Mouse (Mus musculus): Measurements from ENCODE around the gene Gm45837. TPM values are rescaled to one million over a fixed set of nuclear protein-coding genes. Genes with fewer than 3 reads are reported as not detected.

Gm45837 gene
- total and polyA plus RNA-seq, 3 experiments, result 1.2 TPM; not detected in 2

GRCm38 (mm10) chr7:101462327-101463068, 51.8 kb downstream of the Gm45837 start:
- Histone ChIP-seq H3K4me3 (ENCODE audit: control insufficient read depth in 1 of 2, insufficient read depth in 1 of 2, low read depth in 2 of 2, low read length in 2 of 2) (no peak overlapping the region), H3K9me3 (replicated peaks; ENCODE audit: insufficient read depth, low read length) (no peaks in the 10 kb centered on the region), H3K36me3 (ENCODE audit: control insufficient read depth in 1 of 2, insufficient read depth in 2 of 2, low read length in 2 of 2) (no peaks in the 10 kb centered on the region), H3K27ac (ENCODE audit: control insufficient read depth, low read depth, low read length) (no peak overlapping the region), H3K9ac (ENCODE audit: control insufficient read depth, low read depth, low read length, poor library complexity, severe bottlenecking) (no peak overlapping the region), H3K27me3 (ENCODE audit: control insufficient read depth in 1 of 2, insufficient read depth in 2 of 2, low read length in 2 of 2) (peaks cover 0 to 1% of the 10 kb centered on the region in 2 experiments; a peak in 2 of 4 replicates), H3K4me1 (ENCODE audit: control insufficient read depth in 1 of 2, insufficient read depth in 2 of 2, low read length in 2 of 2) (no peaks in the 10 kb centered on the region), H3K79me2 (ENCODE audit: control insufficient read depth, insufficient read depth, low read length, poor library complexity) (no peaks in the 10 kb centered on the region)
- no peak for DNase-seq (ENCODE audit: low read depth, low spot score)
- TF ChIP-seq POLR2AphosphoS5 (IDR thresholded peaks at IDR 0.05; ENCODE audit: borderline replicate concordance, low read depth, low read length) (no peak), CTCF (IDR thresholded peaks at IDR 0.05 in 2 of 3, conservative IDR thresholded peaks at IDR 0.05 in 1 of 3; ENCODE audit: control insufficient read depth in 1 of 3, insufficient read depth in 1 of 3, low read depth in 2 of 3, low read length in 3 of 3, poor library complexity in 1 of 3, severe bottlenecking in 1 of 3) (no peak)

GRCm38 (mm10) chr7:101463665-101464271, 53.1 kb downstream of the Gm45837 start:
- Histone ChIP-seq H3K27me3 (ENCODE audit: control insufficient read depth in 1 of 2, insufficient read depth in 2 of 2, low read length in 2 of 2) (peaks cover 0 to 3% of the 10 kb centered on the region in 2 experiments; a peak in 2 of 4 replicates), H3K9ac (ENCODE audit: control insufficient read depth, low read depth, low read length, poor library complexity, severe bottlenecking) (no peak overlapping the region), H3K9me3 (replicated peaks; ENCODE audit: insufficient read depth, low read length) (no peaks in the 10 kb centered on the region), H3K4me1 (ENCODE audit: control insufficient read depth in 1 of 2, insufficient read depth in 2 of 2, low read length in 2 of 2) (no peaks in the 10 kb centered on the region), H3K36me3 (ENCODE audit: control insufficient read depth in 1 of 2, insufficient read depth in 2 of 2, low read length in 2 of 2) (no peaks in the 10 kb centered on the region), H3K27ac (ENCODE audit: control insufficient read depth, low read depth, low read length) (no peak overlapping the region), H3K4me3 (ENCODE audit: control insufficient read depth in 1 of 2, insufficient read depth in 1 of 2, low read depth in 2 of 2, low read length in 2 of 2) (no peak overlapping the region), H3K79me2 (ENCODE audit: control insufficient read depth, insufficient read depth, low read length, poor library complexity) (no peaks in the 10 kb centered on the region)
- TF ChIP-seq MAZ (IDR thresholded peaks at IDR 0.05; ENCODE audit: low read depth, low read length) (no peak), POLR2AphosphoS2 (IDR thresholded peaks at IDR 0.05; ENCODE audit: low read length) (no peak), ZNF384 (IDR thresholded peaks at IDR 0.05; ENCODE audit: low read depth, low read length) (no peak), E2F4 (IDR thresholded peaks at IDR 0.05; ENCODE audit: borderline replicate concordance, low read depth, low read length) (no peak), USF1 (IDR thresholded peaks at IDR 0.05; ENCODE audit: low read depth, low read length) (no peak), ZMIZ1 (IDR thresholded peaks at IDR 0.05; ENCODE audit: low read depth, low read length) (no peak), HCFC1 (IDR thresholded peaks at IDR 0.05; ENCODE audit: low read depth, low read length) (no peak), ETS1 (IDR thresholded peaks at IDR 0.05; ENCODE audit: low read depth, low read length) (no peak), BHLHE40 (IDR thresholded peaks at IDR 0.05; ENCODE audit: borderline replicate concordance, low read depth, low read length) (no peak), NELFE (IDR thresholded peaks at IDR 0.05; ENCODE audit: low read depth, low read length) (no peak), SIN3A (IDR thresholded peaks at IDR 0.05; ENCODE audit: low read length) (no peak), MEF2A (IDR thresholded peaks at IDR 0.05; ENCODE audit: extremely low read depth, insufficient replicate concordance, low read depth, low read length, poor library complexity, severe bottlenecking) (no peak), MAX (IDR thresholded peaks at IDR 0.05; ENCODE audit: low read length) (no peak), GATA1 (IDR thresholded peaks at IDR 0.05; ENCODE audit: low read depth, low read length) (no peak), MYC (IDR thresholded peaks at IDR 0.05; ENCODE audit: low read depth, low read length) (no peak), GABPA (IDR thresholded peaks at IDR 0.05; ENCODE audit: low read depth, low read length) (no peak), EP300 (IDR thresholded peaks at IDR 0.05; ENCODE audit: low read depth in 1 of 2, low read length in 2 of 2) (no peak), RCOR1 (IDR thresholded peaks at IDR 0.05; ENCODE audit: low read depth, low read length) (no peak), TAL1 (IDR thresholded peaks at IDR 0.05; ENCODE audit: low read length) (no peak)
- no peak for DNase-seq (ENCODE audit: low read depth, low spot score)

Measured in MEL (cell line).